Mouse (Mus musculus) stomach, postnatal 0 days (tissue): ENCODE results near the gene Adam22. TPM values are rescaled to one million over a fixed set of nuclear protein-coding genes. Genes with fewer than 3 reads are reported as not detected.

Experiments used
- ATAC-seq: fragments of 200-750 bp; cut with Nextera tagmentation; 2 replicates; pipeline ENCODE4 v1.8.0; 2017; ENCODE audit not compliant: low FRiP score, low TSS enrichment
- DNase-seq: peaks from one replicate; pipeline ENCODE4 v3.0.0-alpha.2; 2016; ENCODE audit warnings: low spot score
- H3K27ac ChIP-seq: fragments of 300-500 bp; sonication (generic); replicated peaks from 2 replicates; pipeline ENCODE4 v1.5.1; 2014; ENCODE audit warnings: mild to moderate bottlenecking, control low read depth
- H3K27me3 ChIP-seq: fragments of 300-500 bp; sonication (generic); 2 replicates; pipeline ENCODE4 v1.6.1; 2014; ENCODE audit warnings: low read length; ENCODE audit not compliant: control insufficient read depth, insufficient read depth
- H3K36me3 ChIP-seq: fragments of 300-500 bp; sonication (generic); 2 replicates; pipeline ENCODE4 v1.6.1; 2014; ENCODE audit warnings: low read length, mixed read lengths; ENCODE audit not compliant: control insufficient read depth, insufficient read depth
- H3K4me1 ChIP-seq: fragments of 300-500 bp; sonication (generic); replicated peaks from 2 replicates; pipeline ENCODE4 v1.6.1; 2014; ENCODE audit warnings: antibody characterized with exemption; ENCODE audit not compliant: control insufficient read depth, insufficient read depth
- H3K4me2 ChIP-seq: fragments of 300-500 bp; sonication (generic); replicated peaks from 2 replicates; pipeline ENCODE4 v1.6.1; 2014; ENCODE audit warnings: low read depth, mild to moderate bottlenecking, control low read depth, moderate library complexity
- H3K4me3 ChIP-seq: fragments of 300-500 bp; sonication (generic); 2 replicates; pipeline ENCODE4 v1.5.1; 2014; ENCODE audit warnings: low read depth, low read length, control low read depth
- H3K9ac ChIP-seq: fragments of 300-500 bp; sonication (generic); 2 replicates; pipeline ENCODE4 v1.6.1; 2014; ENCODE audit warnings: mild to moderate bottlenecking, low read length, control low read depth, mixed read lengths
- H3K9me3 ChIP-seq: fragments of 300-500 bp; sonication (generic); 2 replicates; pipeline ENCODE4 v1.6.1; 2016; ENCODE audit warnings: low read length; ENCODE audit not compliant: control insufficient read depth
- CTCF ChIP-seq: IDR thresholded peaks from 2 replicates; pipeline ENCODE4 v1.5.1; 2016; ENCODE audit warnings: antibody characterized with exemption, low read depth, mild to moderate bottlenecking, moderate library complexity
- EP300 ChIP-seq: optimal IDR thresholded peaks from 2 replicates; pipeline ENCODE3; 2016; ENCODE audit warnings: antibody characterized with exemption
- WGBS: fragments of 180-500 bp; shearing (Covaris S2); extraction: QIAGEN DNeasy Blood & Tissue Kit; methylation state at CpG from one replicate; pipeline ENCODE4 v1.1.7; 2014; 5-methylcytosine and 5-hydroxymethylcytosine counted together
- polyA plus RNA-seq: library from polyadenylated mRNA; unstranded; fragments of >200 nt; fragmentation: Nextera tagmentation; extraction: Ambion mirVana; gene quantifications from 2 replicates; pipeline ENCODE4 v1.2.1, GENCODE M21; 2015

The Adam22 gene
- polyA plus RNA-seq, 1 experiment from 2014 or later: 2.5 TPM

- no peaks in the 10 kb centered on the region; the same call in 1 of the 2 replicates for H3K36me3 ChIP-seq
- ATAC-seq (peak; percentile 67; the same call in 1 of the 2 replicates), DNase-seq (peak; percentile 39)
- H3K27ac ChIP-seq: no peak overlapping the region
- no peaks in the 10 kb centered on the region for H3K4me1 ChIP-seq
- H3K9ac ChIP-seq: no peak overlapping the region
- no peak overlapping the region for H3K4me3 ChIP-seq
- H3K4me2 ChIP-seq: no peak overlapping the region
- H3K9me3 ChIP-seq: no peaks in the 10 kb centered on the region
- TF ChIP-seq CTCF (no peak), EP300 (no peak)
- H3K27me3 ChIP-seq: no peaks in the 10 kb centered on the region
- WGBS: 72% methylated on average over 5 of the region's 5 CpGs
Measured at GRCm38 (mm10) chr5:8132546-8132945, 235.4 kb downstream of the Adam22 start.

- TF ChIP-seq CTCF (no peak), EP300 (no peak)
- Histone ChIP-seq H3K9ac (no peak overlapping the region), H3K4me1 (no peaks in the 10 kb centered on the region), H3K27me3 (no peaks in the 10 kb centered on the region), H3K27ac (no peak overlapping the region), H3K36me3 (no peaks in the 10 kb centered on the region; the same call in 1 of the 2 replicates), H3K4me3 (no peak overlapping the region), H3K9me3 (no peaks in the 10 kb centered on the region), H3K4me2 (no peak overlapping the region)
- ATAC-seq (no peak), DNase-seq (no peak)
- 76% methylated on average over 8 of the region's 8 CpGs for WGBS
Measured at GRCm38 (mm10) chr5:8131918-8132317, 236.0 kb downstream of the Adam22 start.

GRCm38 (mm10) chr5:8129750-8130149 is 238.2 kb downstream of the Adam22 start:
- ATAC-seq (no peak), DNase-seq (no peak)
- no peak for TF ChIP-seq EP300
- TF ChIP-seq CTCF: no peak
- no peaks in the 10 kb centered on the region for H3K27me3 ChIP-seq
- no peak overlapping the region for H3K4me2 ChIP-seq
- H3K4me1 ChIP-seq: no peaks in the 10 kb centered on the region
- H3K27ac ChIP-seq: no peak overlapping the region
- no peak overlapping the region for H3K9ac ChIP-seq
- H3K4me3 ChIP-seq: no peak overlapping the region
- H3K9me3 ChIP-seq: no peaks in the 10 kb centered on the region
- no peaks in the 10 kb centered on the region; the same call in 1 of the 2 replicates for H3K36me3 ChIP-seq
- WGBS: 90% methylated on average over 2 of the region's 2 CpGs

- H3K4me1 ChIP-seq: no peaks in the 10 kb centered on the region
- TF ChIP-seq CTCF (no peak), EP300 (no peak)
- H3K9ac ChIP-seq: no peak overlapping the region
- no peak for ATAC-seq
- no peak overlapping the region for H3K4me2 ChIP-seq
- no peak overlapping the region for H3K27ac ChIP-seq
- WGBS: 70% methylated on average over 3 of the region's 3 CpGs
- H3K4me3 ChIP-seq: no peak overlapping the region
- H3K9me3 ChIP-seq: no peaks in the 10 kb centered on the region
- H3K36me3 ChIP-seq: no peaks in the 10 kb centered on the region
- no peak for DNase-seq
- no peaks in the 10 kb centered on the region for H3K27me3 ChIP-seq
Measured at GRCm38 (mm10) chr5:8120926-8121325, 247.0 kb downstream of the Adam22 start.

GRCm38 (mm10) chr5:8120087-8120486 is 247.9 kb downstream of the Adam22 start:
- 56% methylated on average over 2 of the region's 2 CpGs for WGBS
- Histone ChIP-seq H3K27ac (no peak overlapping the region), H3K4me1 (no peaks in the 10 kb centered on the region), H3K9me3 (no peaks in the 10 kb centered on the region), H3K27me3 (no peaks in the 10 kb centered on the region), H3K4me3 (no peak overlapping the region), H3K36me3 (no peaks in the 10 kb centered on the region), H3K9ac (no peak overlapping the region), H3K4me2 (no peak overlapping the region)
- TF ChIP-seq CTCF (no peak), EP300 (no peak)
- no peak for ATAC-seq
- DNase-seq: no peak

- no peak for TF ChIP-seq CTCF
- no peak for TF ChIP-seq EP300
- no peak overlapping the region for H3K27ac ChIP-seq
- H3K4me1 ChIP-seq: no peaks in the 10 kb centered on the region
- whole genome bisulfite sequencing: 79% methylated on average over 5 of the region's 5 CpGs
- ATAC-seq (no peak), DNase-seq (no peak)
- H3K27me3 ChIP-seq: no peaks in the 10 kb centered on the region
- H3K36me3 ChIP-seq: no peaks in the 10 kb centered on the region
- no peak overlapping the region for H3K4me3 ChIP-seq
- no peaks in the 10 kb centered on the region for H3K9me3 ChIP-seq
- H3K9ac ChIP-seq: no peak overlapping the region
- no peak overlapping the region for H3K4me2 ChIP-seq
Measured at GRCm38 (mm10) chr5:8116561-8117168, 251.3 kb downstream of the Adam22 start.
